Mouse (Mus musculus) left cerebral cortex, adult 8-10 months (tissue): ENCODE data around the gene 2810021J22Rik. TPM values are rescaled to one million over a fixed set of nuclear protein-coding genes. Genes with fewer than 3 reads are reported as not detected.

ENCODE experiments used
- DNase-seq, 2 experiments: peaks; one replicate each; pipeline ENCODE4 v3.0.0; 2022; ENCODE audit warnings: low spot score in 2 of 2
- total RNA-seq, 4 experiments: library from RNA; stranded (reverse); gene quantifications; 2 replicates each; pipeline ENCODE4 v1.2.4; 2022

The 2810021J22Rik gene
- total RNA-seq, 4 experiments from 2014 or later, result 7.3 to 14.5 (median 12.3) TPM

GRCm38 (mm10) chr11:58916879-58917744 is 50.1 kb downstream of the 2810021J22Rik start:
- DNase-seq, result no peak

- DNase-seq, result no peak
These were observed 50.8 kb downstream of the 2810021J22Rik start, which contains the start of gene Btnl10 for GRCm38 (mm10) chr11:58917745-58918366. Btnl10 (plus strand) TSS chr11:58917908.

- DNase-seq, result no peak
These were observed 51.7 kb downstream of the 2810021J22Rik start for GRCm38 (mm10) chr11:58918759-58919158.

GRCm38 (mm10) chr11:58922420-58922819 is 55.4 kb downstream of the 2810021J22Rik start:
- no peak for DNase-seq

- no peak for DNase-seq
These were observed 59.6 kb downstream of the 2810021J22Rik start for GRCm38 (mm10) chr11:58926651-58927050.

GRCm38 (mm10) chr11:58927053-58927452 is 60.0 kb downstream of the 2810021J22Rik start:
- no peak for DNase-seq

- no peak for DNase-seq
These were observed 61.0 kb downstream of the 2810021J22Rik start for GRCm38 (mm10) chr11:58927790-58928651.

- no peak for DNase-seq
These were observed 62.0 kb downstream of the 2810021J22Rik start for GRCm38 (mm10) chr11:58929055-58929454.

- no peak for DNase-seq
These were observed 62.6 kb downstream of the 2810021J22Rik start for GRCm38 (mm10) chr11:58929641-58930040.

- DNase-seq, result no peak
These were observed 63.2 kb downstream of the 2810021J22Rik start for GRCm38 (mm10) chr11:58930254-58930653.

- no peak for DNase-seq
These were observed 64.6 kb downstream of the 2810021J22Rik start for GRCm38 (mm10) chr11:58931576-58931975.

Other genes starting within 250 kb of the 2810021J22Rik start
- gene Olfr323, start 236.7 kb upstream of the 2810021J22Rik start, total RNA-seq, result not detected
- not detected for gene Trim58, start 226.8 kb upstream of the 2810021J22Rik start, total RNA-seq
- not detected for gene Olfr322, start 208.4 kb upstream of the 2810021J22Rik start, total RNA-seq
- gene Olfr320, start 186.1 kb upstream of the 2810021J22Rik start, total RNA-seq, result not detected
- gene Olfr319, start 168.1 kb upstream of the 2810021J22Rik start, total RNA-seq, result not detected
- under 1 TPM in 3 of 4 experiments, not detected in 1; 0.09 to 0.13 (median 0.11) TPM for gene Olfr318, start 143.2 kb upstream of the 2810021J22Rik start, total RNA-seq
- gene Olfr317, start 128.0 kb upstream of the 2810021J22Rik start, total RNA-seq, result under 1 TPM in 2 of 4 experiments, not detected in 2; 0.35 to 0.44 TPM
- gene Olfr316, start 114.5 kb upstream of the 2810021J22Rik start, total RNA-seq, result 1 to 10 TPM; 1.3 to 2.0 (median 1.7) TPM
- gene Olfr315, start 94.0 kb upstream of the 2810021J22Rik start, total RNA-seq, result not detected
- gene Olfr314, start 84.3 kb upstream of the 2810021J22Rik start, total RNA-seq, result not detected
- 1 to 10 TPM; 1.1 to 3.5 (median 1.6) TPM for gene Fam183b, start 65.3 kb upstream of the 2810021J22Rik start, total RNA-seq
- gene Olfr313, start 52.2 kb upstream of the 2810021J22Rik start, total RNA-seq, result not detected
- not detected for gene Olfr312, start 38.0 kb upstream of the 2810021J22Rik start, total RNA-seq
- not detected for gene Olfr311, start 28.0 kb upstream of the 2810021J22Rik start, total RNA-seq
- 10 to 100 TPM; 15.6 to 19.3 (median 17.8) TPM for gene Gm12258, start 20.1 kb upstream of the 2810021J22Rik start, total RNA-seq
- 10 to 100 TPM in 3 of 4 experiments, 1 to 10 TPM in 1; 9.1 to 11.6 (median 10.4) TPM for gene Zfp39, start 37.0 kb downstream of the 2810021J22Rik start, total RNA-seq
- gene Btnl10, start 50.7 kb downstream of the 2810021J22Rik start, total RNA-seq, result not detected
- gene Rnf187, start 71.7 kb downstream of the 2810021J22Rik start, total RNA-seq, result 100 to 1,000 TPM; 448 to 480 (median 462) TPM
- gene Hist3h2ba, start 81.7 kb downstream of the 2810021J22Rik start, total RNA-seq, result 100 to 1,000 TPM in 3 of 4 experiments, 10 to 100 TPM in 1; 96.1 to 129 (median 115) TPM
- gene Hist3h2a, start 87.5 kb downstream of the 2810021J22Rik start, total RNA-seq, result 10 to 100 TPM; 54.1 to 63.0 (median 57.1) TPM
- gene Trim17, start 87.5 kb downstream of the 2810021J22Rik start, total RNA-seq, result 1 to 10 TPM; 3.7 to 5.0 (median 4.1) TPM
- gene Trim11, start 110.9 kb downstream of the 2810021J22Rik start, total RNA-seq, result 10 to 100 TPM; 22.6 to 27.6 (median 26.7) TPM